Mouse (Mus musculus) cortical plate, adult 2 months (tissue): ENCODE results near the gene Sncb.

Experiments
- CTCF ChIP-seq: fragments of 200-500 bp; IDR thresholded peaks from 2 replicates; pipeline ENCODE4 v1.5.1; 2011; ENCODE audit warnings: mild to moderate bottlenecking, control low read depth, low read length; ENCODE audit not compliant: insufficient read depth; ENCODE audit errors: extremely low read depth
- POLR2A ChIP-seq: fragments of 200-500 bp; IDR thresholded peaks from 2 replicates; pipeline ENCODE4 v1.6.1; 2011; ENCODE audit warnings: mild to moderate bottlenecking, low read length, control low read depth; ENCODE audit not compliant: insufficient read depth; ENCODE audit errors: extremely low read depth

DNA sequence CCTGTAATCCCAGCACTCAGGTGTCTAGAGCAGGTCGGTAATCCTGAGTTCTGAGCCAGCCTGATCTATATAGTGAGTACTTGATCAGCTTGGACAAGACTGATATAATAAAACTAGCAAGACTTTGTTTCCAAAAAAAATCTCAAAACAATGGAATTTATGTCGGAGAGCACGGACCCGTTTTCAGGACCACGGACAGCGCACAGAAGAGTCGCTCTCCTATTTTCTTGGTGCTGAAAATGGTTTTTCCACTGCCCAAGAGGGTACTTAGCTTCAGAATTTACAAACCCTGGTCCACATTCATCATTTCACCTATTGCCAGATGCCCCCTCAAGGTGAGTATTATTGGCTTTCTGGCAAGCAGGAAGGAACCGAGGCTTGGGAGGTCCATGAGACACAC is 15.7 kb downstream of the Sncb start:
- TF ChIP-seq CTCF (no peak), POLR2A (no peak)
